Mouse (Mus musculus): ENCODE results near the gene Lsm12. TPM values are rescaled to one million over a fixed set of nuclear protein-coding genes. Genes with fewer than 3 reads are reported as not detected.

Gene Lsm12
- polyA plus RNA-seq, 1 experiment from 2014 or later, result 80.9 TPM

GRCm38 (mm10) chr11:102196018-102196797 lies 11.1 kb upstream of the Lsm12 start:
- H3K9ac ChIP-seq (replicated peaks; ENCODE audit: low read length), result no peak overlapping the region
- no peak for DNase-seq
- no peak overlapping the region for H3K4me3 ChIP-seq (replicated peaks; ENCODE audit: low read depth, low read length)
- 0 out of 2 replicates have a peak, but pooled peaks cover 1% of the 10 kb centered on the region for H3K4me1 ChIP-seq (ENCODE audit: control insufficient read depth, insufficient read depth, low read length)
- no peaks in the 10 kb centered on the region for H3K9me3 ChIP-seq (ENCODE audit: control insufficient read depth, low read length)
- peaks cover 88% of the 10 kb centered on the region for H3K36me3 ChIP-seq (ENCODE audit: control insufficient read depth, insufficient read depth, low read length)
- H3K27ac ChIP-seq (replicated peaks; ENCODE audit: low read depth, low read length), result no peak overlapping the region
- H3K4me2 ChIP-seq (ENCODE audit: low read length), result no peak overlapping the region
- WGBS, result 90% methylated on average over 21 of the region's 21 CpGs
- ATAC-seq (ENCODE audit: low FRiP score, low TSS enrichment), result no peak
- H3K27me3 ChIP-seq (ENCODE audit: control insufficient read depth, insufficient read depth, low read length), result no peaks in the 10 kb centered on the region

GRCm38 (mm10) chr11:102193657-102194440 lies 8.8 kb upstream of the Lsm12 start:
- Histone ChIP-seq H3K9me3 (ENCODE audit: control insufficient read depth, low read length) (no peaks in the 10 kb centered on the region), H3K4me1 (ENCODE audit: control insufficient read depth, insufficient read depth, low read length) (0 out of 2 replicates have a peak, but pooled peaks cover 12% of the 10 kb centered on the region), H3K4me2 (ENCODE audit: low read length) (no peak overlapping the region), H3K9ac (replicated peaks; ENCODE audit: low read length) (no peak overlapping the region), H3K27ac (replicated peaks; ENCODE audit: low read depth, low read length) (no peak overlapping the region), H3K4me3 (replicated peaks; ENCODE audit: low read depth, low read length) (no peak overlapping the region), H3K36me3 (ENCODE audit: control insufficient read depth, insufficient read depth, low read length) (peaks cover 64% of the 10 kb centered on the region), H3K27me3 (ENCODE audit: control insufficient read depth, insufficient read depth, low read length) (no peaks in the 10 kb centered on the region)
- WGBS, result 84% methylated on average over 9 of the region's 9 CpGs
- no peak for DNase-seq
- no peak for ATAC-seq (ENCODE audit: low FRiP score, low TSS enrichment)

- H3K4me3 ChIP-seq (replicated peaks; ENCODE audit: low read depth, low read length), result no peak overlapping the region
- no peak for ATAC-seq (ENCODE audit: low FRiP score, low TSS enrichment)
- 54% methylated on average over 4 of the region's 4 CpGs for WGBS
- 0 out of 2 replicates have a peak, but pooled peaks cover 13% of the 10 kb centered on the region for H3K4me1 ChIP-seq (ENCODE audit: control insufficient read depth, insufficient read depth, low read length)
- DNase-seq, result no peak
- H3K9ac ChIP-seq (replicated peaks; ENCODE audit: low read length), result no peak overlapping the region; the same call in 1 of the 2 replicates
- peaks cover 34% of the 10 kb centered on the region for H3K36me3 ChIP-seq (ENCODE audit: control insufficient read depth, insufficient read depth, low read length)
- no peaks in the 10 kb centered on the region for H3K9me3 ChIP-seq (ENCODE audit: control insufficient read depth, low read length)
- H3K27me3 ChIP-seq (ENCODE audit: control insufficient read depth, insufficient read depth, low read length), result no peaks in the 10 kb centered on the region
- no peak overlapping the region for H3K27ac ChIP-seq (replicated peaks; ENCODE audit: low read depth, low read length)
- peak overlapping the region; percentile 65 for H3K4me2 ChIP-seq (ENCODE audit: low read length)
These were observed 5.8 kb upstream of the Lsm12 start for GRCm38 (mm10) chr11:102190848-102191247.

- Histone ChIP-seq H3K4me3 (replicated peaks; ENCODE audit: low read depth, low read length) (peak within 1 kb of the TSS; percentile 52), H3K9ac (replicated peaks; ENCODE audit: low read length) (peak within 1 kb of the TSS; percentile 71), H3K36me3 (ENCODE audit: control insufficient read depth, insufficient read depth, low read length) (peaks cover 23% of the 10 kb centered on the region), H3K27me3 (ENCODE audit: control insufficient read depth, insufficient read depth, low read length) (no peaks in the 10 kb centered on the region), H3K4me1 (ENCODE audit: control insufficient read depth, insufficient read depth, low read length) (0 out of 2 replicates have a peak, but pooled peaks cover 17% of the 10 kb centered on the region), H3K27ac (replicated peaks; ENCODE audit: low read depth, low read length) (peak within 1 kb of the TSS; percentile 75), H3K4me2 (ENCODE audit: low read length) (peak within 1 kb of the TSS; percentile 65), H3K9me3 (ENCODE audit: control insufficient read depth, low read length) (no peaks in the 10 kb centered on the region)
- 2% methylated on average over 50 of the region's 50 CpGs for WGBS
- DNase-seq (peak; percentile 94), ATAC-seq (ENCODE audit: low FRiP score, low TSS enrichment) (peak; percentile 81)
These were observed 4.7 kb upstream of the Lsm12 start, which contains the start of gene G6pc3 for GRCm38 (mm10) chr11:102189461-102190436. Gene G6pc3, plus strand, starts transcription at chr11:102189620.

GRCm38 (mm10) chr11:102188980-102189379 lies 3.9 kb upstream of the Lsm12 start:
- no peak for DNase-seq
- Histone ChIP-seq H3K27ac (replicated peaks; ENCODE audit: low read depth, low read length) (no peak overlapping the region), H3K4me1 (ENCODE audit: control insufficient read depth, insufficient read depth, low read length) (peaks cover 21% of the 10 kb centered on the region; the same call in 1 of the 2 replicates), H3K36me3 (ENCODE audit: control insufficient read depth, insufficient read depth, low read length) (peaks cover 16% of the 10 kb centered on the region), H3K27me3 (ENCODE audit: control insufficient read depth, insufficient read depth, low read length) (no peaks in the 10 kb centered on the region), H3K9ac (replicated peaks; ENCODE audit: low read length) (peak overlapping the region; percentile 71; the same call in 1 of the 2 replicates), H3K4me2 (ENCODE audit: low read length) (peak overlapping the region; percentile 65), H3K9me3 (ENCODE audit: control insufficient read depth, low read length) (no peaks in the 10 kb centered on the region), H3K4me3 (replicated peaks; ENCODE audit: low read depth, low read length) (peak overlapping the region; percentile 52)
- no peak for ATAC-seq (ENCODE audit: low FRiP score, low TSS enrichment)
- WGBS, result 67% methylated on average over 6 of the region's 6 CpGs

- no peak for ATAC-seq (ENCODE audit: low FRiP score, low TSS enrichment)
- Histone ChIP-seq H3K27ac (replicated peaks; ENCODE audit: low read depth, low read length) (no peak overlapping the region), H3K4me1 (ENCODE audit: control insufficient read depth, insufficient read depth, low read length) (peaks cover 28% of the 10 kb centered on the region; the same call in 1 of the 2 replicates), H3K36me3 (ENCODE audit: control insufficient read depth, insufficient read depth, low read length) (peaks cover 11% of the 10 kb centered on the region), H3K9ac (replicated peaks; ENCODE audit: low read length) (no peak overlapping the region), H3K4me3 (replicated peaks; ENCODE audit: low read depth, low read length) (no peak overlapping the region), H3K27me3 (ENCODE audit: control insufficient read depth, insufficient read depth, low read length) (no peaks in the 10 kb centered on the region), H3K4me2 (ENCODE audit: low read length) (no peak overlapping the region), H3K9me3 (ENCODE audit: control insufficient read depth, low read length) (no peaks in the 10 kb centered on the region)
- WGBS, result 77% methylated on average over 1 of the region's 1 CpGs
- DNase-seq, result no peak
These were observed 1.1 kb upstream of the Lsm12 start for GRCm38 (mm10) chr11:102186235-102186634.

- DNase-seq, result no peak
These were observed 581 bp upstream of the Lsm12 start for GRCm38 (mm10) chr11:102185677-102186076.

GRCm38 (mm10) chr11:102184253-102184645 lies 847 bp downstream of the Lsm12 start:
- peak overlapping the region; percentile 96 for H3K27ac ChIP-seq (replicated peaks; ENCODE audit: low read depth, low read length)
- H3K4me3 ChIP-seq (replicated peaks; ENCODE audit: low read depth, low read length), result peak overlapping the region; percentile 88
- no peak for ATAC-seq (ENCODE audit: low FRiP score, low TSS enrichment)
- WGBS, result 6% methylated on average over 7 of the region's 7 CpGs
- no peaks in the 10 kb centered on the region for H3K27me3 ChIP-seq (ENCODE audit: control insufficient read depth, insufficient read depth, low read length)
- peak overlapping the region; percentile 77 for H3K4me2 ChIP-seq (ENCODE audit: low read length)
- peaks cover 17% of the 10 kb centered on the region; the same call in 1 of the 2 replicates for H3K4me1 ChIP-seq (ENCODE audit: control insufficient read depth, insufficient read depth, low read length)
- no peak for DNase-seq
- peaks cover 27% of the 10 kb centered on the region for H3K36me3 ChIP-seq (ENCODE audit: control insufficient read depth, insufficient read depth, low read length)
- no peaks in the 10 kb centered on the region for H3K9me3 ChIP-seq (ENCODE audit: control insufficient read depth, low read length)
- H3K9ac ChIP-seq (replicated peaks; ENCODE audit: low read length), result peak overlapping the region; percentile 86

More at GRCm38 (mm10) chr11:102185677-102186076, 581 bp upstream of the Lsm12 start:
- H3K27me3 ChIP-seq (ENCODE audit: control insufficient read depth, insufficient read depth, low read length), result no peaks in the 10 kb centered on the region
- WGBS, result 57% methylated on average over 3 of the region's 3 CpGs
- no peak for ATAC-seq (ENCODE audit: low FRiP score, low TSS enrichment)
- peak overlapping the region; percentile 96 for H3K27ac ChIP-seq (replicated peaks; ENCODE audit: low read depth, low read length)
- H3K36me3 ChIP-seq (ENCODE audit: control insufficient read depth, insufficient read depth, low read length), result peaks cover 17% of the 10 kb centered on the region
- peak overlapping the region; percentile 88 for H3K4me3 ChIP-seq (replicated peaks; ENCODE audit: low read depth, low read length)
- H3K9ac ChIP-seq (replicated peaks; ENCODE audit: low read length), result peak overlapping the region; percentile 86; the same call in 1 of the 2 replicates
- peak overlapping the region; percentile 77 for H3K4me2 ChIP-seq (ENCODE audit: low read length)
- peaks cover 23% of the 10 kb centered on the region; the same call in 1 of the 2 replicates for H3K4me1 ChIP-seq (ENCODE audit: control insufficient read depth, insufficient read depth, low read length)
- no peaks in the 10 kb centered on the region for H3K9me3 ChIP-seq (ENCODE audit: control insufficient read depth, low read length)

All from midbrain, embryonic 14.5 days (tissue).